Mouse (Mus musculus) hindbrain, embryonic 10.5 days (tissue): ENCODE measurements around the gene Olfr456. TPM values are rescaled to one million over a fixed set of nuclear protein-coding genes. Genes with fewer than 3 reads are reported as not detected.
"Not testable (repeated sequence)": the region's sequence is repeated elsewhere in the genome, so short reads cannot be mapped to it uniquely, and the experiment has no call there.

Experiments
- DNase-seq: peaks from one replicate; pipeline ENCODE4 v3.0.0-alpha.2; 2017; ENCODE audit warnings: low spot score
- H3K27ac ChIP-seq: fragments of 300-500 bp; sonication (generic); 2 replicates; pipeline ENCODE4 v1.5.1; 2016; ENCODE audit warnings: mild to moderate bottlenecking, moderate library complexity
- H3K27me3 ChIP-seq: fragments of 300-500 bp; sonication (generic); 2 replicates; pipeline ENCODE4 v1.6.1; 2016; ENCODE audit warnings: mild to moderate bottlenecking; ENCODE audit not compliant: poor library complexity, insufficient read depth, severe bottlenecking
- H3K36me3 ChIP-seq: fragments of 300-500 bp; sonication (generic); 2 replicates; pipeline ENCODE4 v1.6.1; 2016; ENCODE audit warnings: mild to moderate bottlenecking, moderate library complexity
- H3K4me1 ChIP-seq: fragments of 300-500 bp; sonication (generic); replicated peaks from 2 replicates; pipeline ENCODE4 v1.6.1; 2016; ENCODE audit warnings: mild to moderate bottlenecking
- H3K4me3 ChIP-seq: fragments of 300-500 bp; sonication (generic); 2 replicates; pipeline ENCODE4 v1.5.1; 2016; ENCODE audit warnings: mild to moderate bottlenecking, moderate library complexity
- H3K9me3 ChIP-seq: fragments of 300-500 bp; sonication (generic); 2 replicates; pipeline ENCODE4 v1.6.1; 2016; ENCODE audit warnings: mild to moderate bottlenecking, moderate library complexity
- WGBS: fragments of 180-500 bp; shearing (Covaris S2); methylation state at CpG from one replicate; pipeline ENCODE4 v1.1.7; 2016; 5-methylcytosine and 5-hydroxymethylcytosine counted together
- polyA plus RNA-seq: library from polyadenylated mRNA; unstranded; fragments of >200 nt; fragmentation: Nextera tagmentation; extraction: Ambion mirVana; gene quantifications from 2 replicates; pipeline ENCODE4 v1.2.1, GENCODE M21; 2016

The Olfr456 gene
- polyA plus RNA-seq = not detected in 2 replicates

- no peaks in the 10 kb centered on the region for H3K36me3 ChIP-seq
- no peak for DNase-seq
- 86% methylated on average over 1 of the region's 1 CpGs for WGBS
- no peaks in the 10 kb centered on the region for H3K9me3 ChIP-seq
- H3K4me1 ChIP-seq = no peaks in the 10 kb centered on the region
- H3K27me3 ChIP-seq = no peaks in the 10 kb centered on the region
- H3K4me3 ChIP-seq = no peak within 1 kb of the TSS
- no peak within 1 kb of the TSS for H3K27ac ChIP-seq
Observed at GRCm38 (mm10) chr6:42487114-42487513, at the start of gene Olfr456. TSS of gene Olfr456 (minus strand) at chr6:42487214.

GRCm38 (mm10) chr6:42513461-42513860, 26.4 kb upstream of the Olfr456 start:
- Histone ChIP-seq H3K4me3 (no peak overlapping the region), H3K4me1 (no peaks in the 10 kb centered on the region), H3K27ac (no peak overlapping the region), H3K36me3 (no peaks in the 10 kb centered on the region), H3K9me3 (no peaks in the 10 kb centered on the region), H3K27me3 (no peaks in the 10 kb centered on the region)
- 90% methylated on average over 1 of the region's 1 CpGs for WGBS
- DNase-seq = no peak

GRCm38 (mm10) chr6:42509311-42509710, 22.3 kb upstream of the Olfr456 start:
- no peaks in the 10 kb centered on the region for H3K27me3 ChIP-seq
- H3K27ac ChIP-seq = no peak overlapping the region
- DNase-seq = no peak
- no peaks in the 10 kb centered on the region for H3K4me1 ChIP-seq
- H3K4me3 ChIP-seq = no peak overlapping the region
- no peaks in the 10 kb centered on the region for H3K36me3 ChIP-seq
- H3K9me3 ChIP-seq = no peaks in the 10 kb centered on the region

- H3K36me3 ChIP-seq = no peaks in the 10 kb centered on the region
- H3K9me3 ChIP-seq = no peaks in the 10 kb centered on the region
- H3K4me3 ChIP-seq = no peak overlapping the region
- no peak overlapping the region for H3K27ac ChIP-seq
- no peak for DNase-seq
- 92% methylated on average over 2 of the region's 2 CpGs for WGBS
- H3K4me1 ChIP-seq = no peaks in the 10 kb centered on the region
- H3K27me3 ChIP-seq = no peaks in the 10 kb centered on the region
Observed at GRCm38 (mm10) chr6:42503478-42503877, 16.5 kb upstream of the Olfr456 start.

- Histone ChIP-seq H3K4me3 (no peak overlapping the region), H3K27ac (no peak overlapping the region), H3K36me3 (no peaks in the 10 kb centered on the region), H3K27me3 (no peaks in the 10 kb centered on the region), H3K4me1 (no peaks in the 10 kb centered on the region), H3K9me3 (no peaks in the 10 kb centered on the region)
- DNase-seq = no peak
- 82% methylated on average over 1 of the region's 1 CpGs for WGBS
Observed at GRCm38 (mm10) chr6:42489731-42490130, 2.7 kb upstream of the Olfr456 start.

GRCm38 (mm10) chr6:42484633-42485032, 2.4 kb downstream of the Olfr456 start:
- no peaks in the 10 kb centered on the region for H3K4me1 ChIP-seq
- no peak overlapping the region for H3K27ac ChIP-seq
- no peaks in the 10 kb centered on the region for H3K9me3 ChIP-seq
- no peaks in the 10 kb centered on the region for H3K36me3 ChIP-seq
- DNase-seq = no peak
- no peak overlapping the region for H3K4me3 ChIP-seq
- no peaks in the 10 kb centered on the region for H3K27me3 ChIP-seq

- Histone ChIP-seq H3K4me1 (no peaks in the 10 kb centered on the region), H3K27me3 (no peaks in the 10 kb centered on the region)
Observed at GRCm38 (mm10) chr6:42476235-42476634, 10.8 kb downstream of the Olfr456 start, which contains the start of gene Olfr457. TSS of gene Olfr457 (minus strand) at chr6:42476335.

GRCm38 (mm10) chr6:42471298-42471697, 15.7 kb downstream of the Olfr456 start:
- H3K4me3 ChIP-seq, H3K4me1 ChIP-seq, DNase-seq, H3K27ac ChIP-seq, H3K36me3 ChIP-seq, H3K27me3 ChIP-seq, H3K9me3 ChIP-seq: not testable (repeated sequence)
- 95% methylated on average over 4 of the region's 4 CpGs for WGBS

More at GRCm38 (mm10) chr6:42476235-42476634, 10.8 kb downstream of the Olfr456 start, which contains the start of gene Olfr457:
- Histone ChIP-seq H3K4me3 (no peak within 1 kb of the TSS), H3K9me3 (no peaks in the 10 kb centered on the region), H3K36me3 (no peaks in the 10 kb centered on the region), H3K27ac (no peak within 1 kb of the TSS)
- WGBS = 72% methylated on average over 1 of the region's 1 CpGs
- DNase-seq = no peak

- H3K9me3 ChIP-seq = no peaks in the 10 kb centered on the region
- WGBS = 93% methylated on average over 4 of the region's 4 CpGs
Observed at GRCm38 (mm10) chr6:42470542-42470941, 16.5 kb downstream of the Olfr456 start.

GRCm38 (mm10) chr6:42465096-42465495, 21.9 kb downstream of the Olfr456 start, which contains the start of gene Olfr458:
TSS of gene Olfr458 (minus strand) at chr6:42465196.
- Histone ChIP-seq H3K27ac (no peak within 1 kb of the TSS), H3K9me3 (no peaks in the 10 kb centered on the region), H3K27me3 (no peaks in the 10 kb centered on the region), H3K4me3 (no peak within 1 kb of the TSS), H3K4me1 (no peaks in the 10 kb centered on the region), H3K36me3 (no peaks in the 10 kb centered on the region)
- no peak for DNase-seq
- 88% methylated on average over 1 of the region's 1 CpGs for WGBS

More at GRCm38 (mm10) chr6:42470542-42470941, 16.5 kb downstream of the Olfr456 start:
- Histone ChIP-seq H3K27ac (no peak overlapping the region), H3K27me3 (no peaks in the 10 kb centered on the region), H3K36me3 (no peaks in the 10 kb centered on the region), H3K4me3 (no peak overlapping the region), H3K4me1 (no peaks in the 10 kb centered on the region)
- no peak for DNase-seq

- Histone ChIP-seq H3K27ac (no peak overlapping the region), H3K36me3 (no peaks in the 10 kb centered on the region), H3K27me3 (no peaks in the 10 kb centered on the region), H3K4me3 (no peak overlapping the region), H3K9me3 (no peaks in the 10 kb centered on the region), H3K4me1 (no peaks in the 10 kb centered on the region)
- DNase-seq = no peak
- 81% methylated on average over 2 of the region's 2 CpGs for WGBS
Observed at GRCm38 (mm10) chr6:42447381-42447780, 39.6 kb downstream of the Olfr456 start.

GRCm38 (mm10) chr6:42444491-42444890, 42.5 kb downstream of the Olfr456 start:
- DNase-seq = no peak
- Histone ChIP-seq H3K4me1 (no peaks in the 10 kb centered on the region), H3K27me3 (no peaks in the 10 kb centered on the region), H3K36me3 (no peaks in the 10 kb centered on the region), H3K4me3 (no peak overlapping the region), H3K9me3 (no peaks in the 10 kb centered on the region), H3K27ac (no peak overlapping the region)
- WGBS = 68% methylated on average over 2 of the region's 2 CpGs

GRCm38 (mm10) chr6:42441395-42441794, 45.6 kb downstream of the Olfr456 start:
- no peaks in the 10 kb centered on the region for H3K9me3 ChIP-seq

More at GRCm38 (mm10) chr6:42441395-42441794, 45.6 kb downstream of the Olfr456 start:
- Histone ChIP-seq H3K27me3 (no peaks in the 10 kb centered on the region), H3K4me3 (no peak overlapping the region), H3K36me3 (no peaks in the 10 kb centered on the region), H3K27ac (no peak overlapping the region), H3K4me1 (no peaks in the 10 kb centered on the region)
- 73% methylated on average over 2 of the region's 2 CpGs for WGBS
- no peak for DNase-seq
